Mouse (Mus musculus): Measurements from ENCODE around the gene Abraxas2.

Abraxas2 gene

DNA sequence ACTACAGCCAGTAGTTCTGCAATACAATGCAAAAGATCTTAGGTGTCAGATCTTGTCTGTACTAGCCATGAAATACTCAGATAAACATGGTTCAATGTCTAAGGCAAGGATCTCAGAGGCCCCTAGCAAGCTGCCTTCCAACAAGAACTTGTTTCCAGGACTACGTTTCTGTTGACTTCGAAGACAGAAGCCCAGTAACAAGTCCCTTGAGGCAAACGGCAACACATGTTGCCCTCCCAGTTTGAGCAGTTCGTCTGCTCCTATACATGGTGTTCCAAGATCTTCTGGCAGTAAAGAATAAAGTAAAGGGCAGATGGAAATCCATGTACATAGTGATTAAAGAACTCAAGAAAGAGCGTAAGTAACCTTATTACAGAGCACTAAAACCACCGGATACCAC lies 5.7 kb upstream of the Abraxas2 start:
- DNase-seq (ENCODE audit: extremely low read depth, low read depth, low spot score) = peak; percentile 61

- no peak for DNase-seq (ENCODE audit: extremely low read depth, low read depth, low spot score)
Measured at GRCm38 (mm10) chr7:132853946-132854345, 5.1 kb upstream of the Abraxas2 start.

DNA sequence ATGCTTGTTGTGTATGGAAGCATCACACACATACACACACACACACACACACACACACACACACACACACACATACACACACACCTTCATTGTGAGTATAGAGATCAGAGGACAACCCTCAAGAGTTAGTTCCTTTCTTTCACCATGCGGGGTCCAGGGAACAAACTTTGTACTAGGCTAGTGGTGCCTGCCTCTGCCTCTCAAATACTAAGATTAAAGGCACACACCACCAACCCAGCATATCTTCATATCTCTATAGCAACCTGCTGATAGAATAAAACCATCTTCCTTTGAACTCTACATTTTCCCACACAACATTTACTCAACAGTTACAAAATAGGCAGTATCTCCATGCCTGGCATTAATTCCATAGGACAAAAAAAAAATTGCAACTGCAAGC lies 2.9 kb upstream of the Abraxas2 start:
- DNase-seq (ENCODE audit: extremely low read depth, low read depth, low spot score) = no peak

DNA sequence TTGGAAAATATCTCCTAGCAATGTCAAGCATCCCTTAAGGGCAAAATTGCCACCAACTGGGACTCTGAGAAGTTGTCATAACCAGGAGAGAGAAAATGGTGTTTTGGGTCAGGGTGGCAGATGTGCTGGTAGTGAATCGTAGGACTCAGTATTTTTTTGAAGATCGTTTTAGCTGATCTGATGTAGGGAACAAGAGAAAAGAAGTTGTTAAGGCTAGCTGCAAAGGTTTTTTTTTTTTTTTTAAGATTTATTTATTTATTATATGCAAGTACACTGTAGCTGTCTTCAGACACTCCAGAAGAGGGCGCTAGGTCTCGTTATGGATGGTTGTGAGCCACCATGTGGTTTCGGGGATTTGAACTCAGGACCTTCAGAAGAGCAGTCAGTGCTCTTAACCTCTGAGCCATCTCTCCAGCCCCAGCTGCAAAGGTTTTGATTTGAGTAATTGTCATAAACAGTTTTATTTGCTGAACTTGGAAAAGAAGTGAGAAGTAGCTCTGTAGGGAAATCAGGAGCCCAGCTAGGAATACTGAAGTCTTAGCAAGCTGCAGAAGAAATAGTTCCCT lies 899 bp upstream of the Abraxas2 start:
- DNase-seq (ENCODE audit: extremely low read depth, low read depth, low spot score) = no peak

GRCm38 (mm10) chr7:132866316-132866715 lies 7.3 kb downstream of the Abraxas2 start:
- no peak for DNase-seq (ENCODE audit: extremely low read depth, low read depth, low spot score)

DNA sequence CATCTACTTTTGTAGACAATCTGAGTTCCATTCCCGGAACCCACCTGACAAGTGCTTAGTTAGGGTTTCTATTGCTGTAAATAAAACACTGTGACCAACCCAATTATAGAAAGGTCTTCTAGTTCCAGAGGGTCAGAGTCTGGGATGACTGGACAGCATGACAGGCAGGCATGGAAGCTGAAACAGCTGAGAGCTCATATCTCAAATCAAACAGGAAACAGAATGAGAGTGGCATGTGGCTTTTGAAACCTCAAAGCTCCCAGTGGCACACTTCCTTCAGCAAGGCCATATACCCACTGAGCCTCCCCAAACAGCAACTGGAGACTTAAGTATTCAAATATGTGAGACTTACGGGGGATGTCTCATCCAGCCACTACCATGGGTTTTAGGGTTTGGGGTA lies 14.0 kb downstream of the Abraxas2 start:
- no peak for DNase-seq (ENCODE audit: extremely low read depth, low read depth, low spot score)

DNA sequence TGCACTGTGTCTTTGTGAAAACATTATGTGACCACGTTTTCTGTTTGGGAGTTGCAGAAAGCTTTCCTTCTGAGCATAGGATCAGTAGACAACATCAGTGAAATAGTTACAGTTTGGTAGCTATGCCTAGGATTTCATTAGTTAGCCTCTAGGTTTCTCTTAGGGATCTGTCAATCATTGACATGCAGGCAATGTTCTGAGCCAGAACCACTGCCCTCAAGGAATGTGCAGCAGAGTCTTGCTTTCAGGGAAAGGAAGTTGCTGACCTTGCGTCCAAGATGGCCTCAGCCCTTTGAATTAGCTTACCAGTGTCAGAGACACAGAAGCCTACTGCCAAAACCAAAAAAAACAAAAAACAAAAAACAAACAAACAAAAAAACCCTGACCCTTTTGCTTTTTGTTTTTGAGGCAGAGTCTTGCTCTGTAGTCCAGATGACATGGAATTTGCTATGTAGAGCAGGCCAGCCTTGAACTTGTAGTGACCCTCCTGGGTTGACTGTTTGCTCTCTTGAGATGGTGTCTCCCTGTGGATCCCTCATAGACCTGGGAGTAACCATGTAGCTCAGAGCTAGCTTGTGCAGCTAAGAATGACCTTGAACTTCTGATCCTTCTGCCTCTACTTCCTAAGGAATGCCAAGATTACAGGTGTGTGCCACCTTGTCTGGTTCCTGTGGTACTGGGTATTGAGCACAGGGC lies 16.5 kb downstream of the Abraxas2 start:
- no peak for DNase-seq (ENCODE audit: extremely low read depth, low read depth, low spot score)

GRCm38 (mm10) chr7:132880276-132880675 lies 21.3 kb downstream of the Abraxas2 start:
- no peak for DNase-seq (ENCODE audit: extremely low read depth, low read depth, low spot score)

- no peak for DNase-seq (ENCODE audit: extremely low read depth, low read depth, low spot score)
Measured at GRCm38 (mm10) chr7:132882343-132882742, 23.3 kb downstream of the Abraxas2 start.

DNA sequence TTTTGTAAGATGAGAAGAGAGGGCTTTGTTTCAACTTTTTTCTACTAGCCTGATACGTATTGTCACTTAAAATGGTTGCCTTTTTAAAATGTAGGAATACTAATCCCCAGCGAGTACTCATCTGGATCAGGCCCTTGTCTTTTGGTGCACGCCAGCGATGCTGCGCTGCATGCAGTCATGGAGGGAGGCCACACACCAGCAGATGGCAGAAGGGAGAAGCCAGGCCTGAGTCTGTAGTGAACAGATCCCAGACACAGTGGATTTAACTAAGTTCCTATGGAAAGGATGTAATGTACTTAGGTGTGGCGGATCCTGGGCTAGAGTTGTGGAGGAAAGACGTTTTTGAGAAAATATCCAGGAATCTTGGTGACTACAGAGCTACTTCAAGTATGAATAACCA lies 25.0 kb downstream of the Abraxas2 start:
- DNase-seq (ENCODE audit: extremely low read depth, low read depth, low spot score) = no peak

DNA sequence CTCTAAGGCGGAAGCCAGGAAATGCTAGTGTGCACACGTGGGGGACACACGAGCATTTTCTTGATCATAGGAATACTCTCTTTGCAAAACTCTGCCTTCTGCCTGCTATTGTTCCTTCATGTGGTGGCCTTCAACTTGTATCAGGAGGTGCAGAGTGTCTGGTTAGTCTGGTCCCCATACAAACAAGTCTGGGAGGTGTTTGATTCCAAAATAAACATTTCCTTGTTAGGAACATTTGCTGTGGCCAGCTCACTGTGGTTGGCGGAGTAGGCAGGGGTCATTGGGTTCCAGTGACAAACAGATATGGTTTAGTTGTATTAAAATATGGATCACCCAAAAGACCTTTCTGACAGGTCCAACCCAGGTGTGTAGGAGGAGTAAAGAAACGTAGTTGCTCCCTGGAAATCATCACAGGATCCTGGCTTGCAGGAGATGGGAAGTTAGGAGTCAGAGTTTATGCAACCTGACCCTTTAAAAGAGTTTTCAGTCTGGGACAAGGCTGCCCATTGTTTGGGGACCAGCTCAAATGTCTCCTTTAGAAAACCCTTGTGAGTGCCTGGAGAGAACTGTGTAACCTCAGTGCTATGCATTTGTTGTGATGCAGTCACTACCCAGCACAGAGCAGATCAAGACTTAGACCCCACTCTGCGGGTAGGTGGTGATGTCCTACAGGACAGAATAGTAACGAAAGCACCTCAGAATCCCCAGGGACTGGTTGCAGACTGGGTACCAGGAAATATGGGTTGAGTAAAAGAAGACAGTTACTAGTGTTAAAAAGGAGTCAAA lies 28.2 kb downstream of the Abraxas2 start:
- DNase-seq (ENCODE audit: extremely low read depth, low read depth, low spot score) = no peak

DNA sequence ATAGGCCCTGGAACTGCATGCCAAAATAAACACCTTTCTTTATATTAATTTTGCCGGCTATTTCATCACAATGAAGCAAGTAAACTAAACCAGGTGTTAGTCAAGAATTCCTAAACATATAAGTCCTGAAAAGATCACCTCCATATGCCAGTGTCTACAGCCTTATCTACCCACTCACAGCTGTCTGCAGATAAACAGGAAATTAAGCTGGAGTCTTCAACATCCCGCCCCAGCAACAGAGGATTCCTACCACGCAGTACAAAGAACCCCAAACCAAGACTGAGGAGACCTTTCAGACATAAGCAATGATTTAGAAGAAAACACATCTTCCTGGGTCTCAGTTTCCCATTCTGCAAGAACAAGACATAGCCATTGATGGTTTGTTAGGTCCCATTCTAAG lies 29.0 kb downstream of the Abraxas2 start:
- no peak for DNase-seq (ENCODE audit: extremely low read depth, low read depth, low spot score)

DNA sequence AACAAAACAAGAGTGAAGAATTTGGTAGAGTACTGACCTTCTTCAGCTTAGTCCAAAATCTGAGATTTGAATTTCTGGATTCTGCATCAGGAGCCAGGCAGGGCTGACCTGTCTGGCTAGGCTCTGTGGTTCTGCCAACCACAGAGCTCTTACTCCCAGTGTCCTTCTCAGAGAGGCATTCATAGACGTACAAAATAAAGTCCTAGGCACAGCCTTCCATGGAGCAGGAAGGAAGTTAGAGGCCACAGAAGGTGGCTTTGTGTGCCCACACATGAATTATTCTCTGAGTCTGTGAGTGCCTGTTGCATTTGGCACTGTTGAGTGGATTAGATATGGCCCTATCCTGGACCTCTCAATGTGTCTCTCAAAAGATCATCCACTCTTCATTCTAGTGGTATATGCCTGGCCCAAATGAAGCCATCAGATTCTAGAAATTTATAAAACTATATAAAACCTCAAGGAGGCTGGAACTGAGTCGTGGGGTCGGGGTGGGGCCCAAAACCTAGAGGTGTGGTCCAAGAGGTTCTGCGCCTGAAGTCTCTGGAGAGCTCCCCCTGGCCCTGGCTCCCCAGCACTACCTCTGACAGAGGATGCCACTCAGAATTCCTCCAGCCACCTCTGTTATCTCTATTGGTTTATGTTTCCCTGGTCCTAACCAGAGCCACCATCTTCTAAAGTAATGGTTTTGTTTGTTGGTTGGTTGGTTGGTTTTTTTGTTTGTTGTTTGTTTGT lies 29.7 kb downstream of the Abraxas2 start:
- no peak for DNase-seq (ENCODE audit: extremely low read depth, low read depth, low spot score)

DNA sequence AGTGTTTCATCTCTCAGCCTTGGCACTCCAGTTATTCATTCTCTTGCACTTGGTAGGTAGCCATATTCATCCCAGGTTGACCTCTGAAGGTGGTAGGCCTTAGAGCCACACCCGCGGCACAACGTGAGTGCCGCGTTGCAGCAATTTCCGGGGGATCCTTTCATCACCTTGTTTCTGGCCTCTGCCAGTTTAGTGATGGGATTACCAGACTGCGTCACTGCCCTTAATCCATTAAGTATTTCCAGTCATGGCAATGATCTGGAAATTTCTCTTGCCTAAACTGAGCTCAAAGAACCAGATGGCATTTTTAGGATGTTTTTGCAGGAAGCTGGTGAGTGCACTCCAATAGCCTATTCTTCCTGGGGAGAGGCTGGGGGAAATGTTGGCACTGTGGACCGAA lies 30.7 kb downstream of the Abraxas2 start:
- DNase-seq (ENCODE audit: extremely low read depth, low read depth, low spot score) = no peak

DNA sequence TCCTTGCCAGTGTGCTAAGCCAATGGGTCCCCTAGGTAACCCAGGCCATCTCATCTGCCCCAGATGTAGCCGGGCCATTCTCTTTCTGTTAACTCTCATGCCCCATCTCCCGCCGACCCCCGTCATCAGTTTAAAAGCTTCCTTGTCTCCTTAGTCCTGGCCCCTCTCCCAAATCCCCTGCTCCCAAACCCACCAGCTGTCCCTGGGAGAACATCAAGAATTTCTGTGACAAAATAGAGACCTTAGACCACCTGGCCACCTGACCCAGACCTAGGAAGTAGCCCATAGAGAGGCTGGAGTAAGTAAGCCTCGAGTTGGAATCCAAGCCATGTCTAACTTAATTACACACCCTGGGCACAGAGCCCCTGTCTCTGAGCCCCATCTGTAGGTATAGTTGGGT lies 31.2 kb downstream of the Abraxas2 start:
- DNase-seq (ENCODE audit: extremely low read depth, low read depth, low spot score) = no peak

- no peak for DNase-seq (ENCODE audit: extremely low read depth, low read depth, low spot score)
Measured at GRCm38 (mm10) chr7:132891561-132892310, 32.7 kb downstream of the Abraxas2 start.

- DNase-seq (ENCODE audit: extremely low read depth, low read depth, low spot score) = no peak
Measured at GRCm38 (mm10) chr7:132892311-132892661, 33.3 kb downstream of the Abraxas2 start.

DNA sequence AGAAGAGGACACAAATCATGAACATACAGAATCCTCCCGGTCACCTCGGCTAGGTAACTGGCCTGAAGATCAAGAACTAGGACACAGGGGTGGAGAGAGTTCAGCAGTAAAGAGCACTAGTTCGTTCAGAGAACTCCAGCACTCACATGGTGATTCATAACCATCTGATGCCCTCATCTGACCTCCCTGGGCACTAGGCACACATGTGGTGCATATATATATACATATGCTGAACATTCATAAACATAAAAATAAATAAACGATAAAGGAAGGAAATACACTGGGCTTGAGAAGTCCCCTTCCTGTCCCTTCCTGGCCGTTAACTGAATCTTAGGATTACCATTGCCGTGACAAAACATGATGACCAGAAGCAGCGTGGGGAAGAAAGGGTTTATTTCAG lies 33.8 kb downstream of the Abraxas2 start:
- DNase-seq (ENCODE audit: extremely low read depth, low read depth, low spot score) = no peak

DNA sequence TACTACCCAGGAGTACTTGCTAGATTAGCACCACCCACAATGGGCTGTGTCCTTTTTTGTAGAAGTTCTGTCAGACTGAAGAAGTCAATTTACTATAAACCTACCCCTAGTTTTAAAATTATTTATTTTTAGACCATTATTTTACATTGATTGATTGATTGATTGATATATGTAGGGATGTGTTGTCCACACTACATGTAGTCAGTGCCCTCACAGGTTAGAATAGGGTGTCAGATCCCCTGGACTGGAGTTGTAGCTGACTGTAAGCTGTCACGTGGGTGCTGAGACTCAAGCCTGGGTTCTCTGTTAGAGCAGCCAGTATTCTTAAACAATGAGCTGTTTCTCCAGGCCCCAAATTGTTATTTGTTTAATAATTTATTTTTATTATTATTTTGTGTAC lies 34.3 kb downstream of the Abraxas2 start:
- no peak for DNase-seq (ENCODE audit: extremely low read depth, low read depth, low spot score)

DNA sequence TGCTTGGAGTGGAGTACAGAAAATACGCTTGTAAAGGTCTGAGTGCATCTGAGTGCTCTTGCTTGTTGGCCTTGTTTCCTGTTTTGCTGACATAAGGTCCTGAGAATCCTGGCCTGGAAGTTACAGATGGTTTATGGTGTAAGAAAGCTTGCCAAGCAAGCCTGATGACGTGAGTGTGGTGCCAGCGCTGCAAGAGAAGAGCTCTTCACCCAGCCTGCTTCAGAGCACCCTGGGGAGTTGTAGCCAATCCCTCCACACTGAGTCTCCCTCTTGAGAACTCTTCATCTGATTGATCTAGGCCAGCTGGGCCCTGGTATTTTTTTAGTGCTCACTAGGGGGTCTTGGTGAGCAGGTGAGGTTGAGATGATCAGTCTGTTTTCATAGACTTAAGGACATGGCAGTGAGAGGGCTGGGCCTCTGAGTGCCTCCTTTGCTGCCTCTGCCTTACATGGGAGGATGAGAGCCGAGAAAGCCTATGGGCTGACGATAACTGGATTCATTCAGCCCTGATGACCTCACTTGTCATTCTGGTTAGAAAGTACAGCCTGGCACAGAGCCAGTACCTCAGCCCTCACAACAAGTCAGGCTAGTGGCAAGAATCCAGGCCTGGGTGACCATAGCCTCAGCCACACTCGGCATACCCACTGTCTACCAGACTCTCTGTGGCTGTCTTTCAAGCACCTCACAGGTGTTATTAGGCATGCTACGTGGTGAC lies 36.0 kb downstream of the Abraxas2 start:
- DNase-seq (ENCODE audit: extremely low read depth, low read depth, low spot score) = no peak

Data from fat pad, adult 2 months (tissue).